Mouse (Mus musculus) stomach, postnatal 0 days (tissue): ENCODE results near the gene Cmtm5. TPM values are rescaled to one million over a fixed set of nuclear protein-coding genes. Genes with fewer than 3 reads are reported as not detected.
A peak's percentile ranks its signal among the peaks of the same experiment; 100 is the strongest.

Experiments used
- ATAC-seq: fragments of 200-750 bp; cut with Nextera tagmentation; 2 replicates; pipeline ENCODE4 v1.8.0; 2017; ENCODE audit not compliant: low FRiP score, low TSS enrichment
- DNase-seq: peaks from one replicate; pipeline ENCODE4 v3.0.0-alpha.2; 2016; ENCODE audit warnings: low spot score
- H3K27ac ChIP-seq: fragments of 300-500 bp; sonication (generic); replicated peaks from 2 replicates; pipeline ENCODE4 v1.5.1; 2014; ENCODE audit warnings: mild to moderate bottlenecking, control low read depth
- H3K27me3 ChIP-seq: fragments of 300-500 bp; sonication (generic); 2 replicates; pipeline ENCODE4 v1.6.1; 2014; ENCODE audit warnings: low read length; ENCODE audit not compliant: control insufficient read depth, insufficient read depth
- H3K36me3 ChIP-seq: fragments of 300-500 bp; sonication (generic); 2 replicates; pipeline ENCODE4 v1.6.1; 2014; ENCODE audit warnings: low read length, mixed read lengths; ENCODE audit not compliant: control insufficient read depth, insufficient read depth
- H3K4me1 ChIP-seq: fragments of 300-500 bp; sonication (generic); replicated peaks from 2 replicates; pipeline ENCODE4 v1.6.1; 2014; ENCODE audit warnings: antibody characterized with exemption; ENCODE audit not compliant: control insufficient read depth, insufficient read depth
- H3K4me2 ChIP-seq: fragments of 300-500 bp; sonication (generic); replicated peaks from 2 replicates; pipeline ENCODE4 v1.6.1; 2014; ENCODE audit warnings: low read depth, mild to moderate bottlenecking, control low read depth, moderate library complexity
- H3K4me3 ChIP-seq: fragments of 300-500 bp; sonication (generic); 2 replicates; pipeline ENCODE4 v1.5.1; 2014; ENCODE audit warnings: low read depth, low read length, control low read depth
- H3K9ac ChIP-seq: fragments of 300-500 bp; sonication (generic); 2 replicates; pipeline ENCODE4 v1.6.1; 2014; ENCODE audit warnings: mild to moderate bottlenecking, low read length, control low read depth, mixed read lengths
- H3K9me3 ChIP-seq: fragments of 300-500 bp; sonication (generic); 2 replicates; pipeline ENCODE4 v1.6.1; 2016; ENCODE audit warnings: low read length; ENCODE audit not compliant: control insufficient read depth
- CTCF ChIP-seq: IDR thresholded peaks from 2 replicates; pipeline ENCODE4 v1.5.1; 2016; ENCODE audit warnings: antibody characterized with exemption, low read depth, mild to moderate bottlenecking, moderate library complexity
- EP300 ChIP-seq: optimal IDR thresholded peaks from 2 replicates; pipeline ENCODE3; 2016; ENCODE audit warnings: antibody characterized with exemption
- WGBS: fragments of 180-500 bp; shearing (Covaris S2); extraction: QIAGEN DNeasy Blood & Tissue Kit; methylation state at CpG from one replicate; pipeline ENCODE4 v1.1.7; 2014; 5-methylcytosine and 5-hydroxymethylcytosine counted together
- polyA plus RNA-seq: library from polyadenylated mRNA; unstranded; fragments of >200 nt; fragmentation: Nextera tagmentation; extraction: Ambion mirVana; gene quantifications from 2 replicates; pipeline ENCODE4 v1.2.1, GENCODE M21; 2015

The Cmtm5 gene
- polyA plus RNA-seq, result 3.3 and 4.6 TPM in 2 replicates

GRCm38 (mm10) chr14:54935904-54936830 lies at the start of gene Cmtm5:
TSS of gene Cmtm5 (plus strand) at chr14:54936261.
- peak; percentile 33; the same call in 1 of the 2 replicates for ATAC-seq
- Histone ChIP-seq H3K27ac (no peak within 1 kb of the TSS), H3K36me3 (no peaks in the 10 kb centered on the region), H3K9me3 (no peaks in the 10 kb centered on the region), H3K4me2 (no peak within 1 kb of the TSS), H3K9ac (peak within 1 kb of the TSS; percentile 31; the same call in 1 of the 2 replicates), H3K4me3 (no peak within 1 kb of the TSS), H3K4me1 (no peaks in the 10 kb centered on the region), H3K27me3 (no peaks in the 10 kb centered on the region)
- no peak for DNase-seq
- 48% methylated on average over 8 of the region's 8 CpGs for WGBS
- TF ChIP-seq EP300, result no peak
- peak; percentile 51 for TF ChIP-seq CTCF

GRCm38 (mm10) chr14:54892200-54892599 lies 43.9 kb upstream of the Cmtm5 start, which contains the start of gene Pabpn1:
TSS of gene Pabpn1 (plus strand) at chr14:54892500.
- no peaks in the 10 kb centered on the region for H3K9me3 ChIP-seq
- peak within 1 kb of the TSS; percentile 98 for H3K4me3 ChIP-seq
- no peak for ATAC-seq
- 89% methylated on average over 3 of the region's 3 CpGs for WGBS
- peaks cover 3% of the 10 kb centered on the region; the same call in 1 of the 2 replicates for H3K4me1 ChIP-seq
- TF ChIP-seq EP300 (no peak), CTCF (no peak)
- peak within 1 kb of the TSS; percentile 75 for H3K27ac ChIP-seq
- 0 out of 2 replicates have a peak, but pooled peaks cover 4% of the 10 kb centered on the region for H3K36me3 ChIP-seq
- no peak for DNase-seq
- peak within 1 kb of the TSS; percentile 48 for H3K4me2 ChIP-seq
- H3K9ac ChIP-seq, result no peak within 1 kb of the TSS
- no peaks in the 10 kb centered on the region for H3K27me3 ChIP-seq

GRCm38 (mm10) chr14:54893651-54894181 lies 42.3 kb upstream of the Cmtm5 start:
- peak overlapping the region; percentile 48 for H3K4me2 ChIP-seq
- H3K4me3 ChIP-seq, result peak overlapping the region; percentile 98
- peaks cover 3% of the 10 kb centered on the region; the same call in 1 of the 2 replicates for H3K4me1 ChIP-seq
- peaks cover 9% of the 10 kb centered on the region; the same call in 1 of the 2 replicates for H3K36me3 ChIP-seq
- 0% methylated on average over 38 of the region's 38 CpGs for WGBS
- no peaks in the 10 kb centered on the region for H3K9me3 ChIP-seq
- TF ChIP-seq CTCF (0 out of 2 replicates have a peak, but pooled peaks have one; percentile 9), EP300 (peak; percentile 92)
- no peaks in the 10 kb centered on the region for H3K27me3 ChIP-seq
- peak overlapping the region; percentile 97 for H3K27ac ChIP-seq
- DNase-seq (peak; percentile 98), ATAC-seq (peak; percentile 98)
- peak overlapping the region; percentile 99 for H3K9ac ChIP-seq

GRCm38 (mm10) chr14:54894296-54895151 lies 41.5 kb upstream of the Cmtm5 start:
- peak overlapping the region; percentile 75 for H3K4me2 ChIP-seq
- TF ChIP-seq CTCF, result no peak
- TF ChIP-seq EP300, result no peak
- DNase-seq, result peak; percentile 79
- peaks cover 3% of the 10 kb centered on the region; the same call in 1 of the 2 replicates for H3K4me1 ChIP-seq
- no peaks in the 10 kb centered on the region for H3K9me3 ChIP-seq
- peak overlapping the region; percentile 98 for H3K4me3 ChIP-seq
- WGBS, result 1% methylated on average over 40 of the region's 54 CpGs
- no peaks in the 10 kb centered on the region for H3K27me3 ChIP-seq
- H3K9ac ChIP-seq, result peak overlapping the region; percentile 99
- peaks cover 9% of the 10 kb centered on the region; the same call in 1 of the 2 replicates for H3K36me3 ChIP-seq
- peak overlapping the region; percentile 97 for H3K27ac ChIP-seq
- peak; percentile 53 for ATAC-seq

GRCm38 (mm10) chr14:54897445-54897844 lies 38.6 kb upstream of the Cmtm5 start:
- Histone ChIP-seq H3K36me3 (peaks cover 9% of the 10 kb centered on the region; the same call in 1 of the 2 replicates), H3K27ac (no peak overlapping the region), H3K27me3 (no peaks in the 10 kb centered on the region), H3K4me2 (no peak overlapping the region), H3K4me3 (no peak overlapping the region), H3K9ac (no peak overlapping the region), H3K4me1 (peaks cover 3% of the 10 kb centered on the region; the same call in 1 of the 2 replicates), H3K9me3 (no peaks in the 10 kb centered on the region)
- no peak for DNase-seq
- ATAC-seq, result no peak
- TF ChIP-seq EP300 (no peak), CTCF (no peak)
- WGBS, result 25% methylated on average over 2 of the region's 2 CpGs
